Mouse (Mus musculus): ENCODE measurements around the gene Car6.

- TF ChIP-seq CTCF (IDR thresholded peaks at IDR 0.05; ENCODE audit: borderline replicate concordance, extremely low read depth, insufficient read depth, insufficient read length), result no peak
- TF ChIP-seq POLR2A (IDR thresholded peaks at IDR 0.05; ENCODE audit: borderline replicate concordance, extremely low read depth, insufficient read depth, insufficient read length, poor library complexity, severe bottlenecking), result no peak
Observed at GRCm38 (mm10) chr4:150137368-150138083, 63.6 kb downstream of the Car6 start.
